Mouse (Mus musculus): ENCODE results near the gene Ccdc181. TPM values are rescaled to one million over a fixed set of nuclear protein-coding genes. Genes with fewer than 3 reads are reported as not detected.
A peak's percentile ranks its signal among the peaks of the same experiment; 100 is the strongest.

The Ccdc181 gene
- polyA plus RNA-seq, 1 experiment from 2014 or later = 18.1 TPM

GRCm38 (mm10) chr1:164301949-164302348, 26.6 kb downstream of the Ccdc181 start:
- Histone ChIP-seq H3K27me3 (ENCODE audit: control insufficient read depth, insufficient read depth, low read length) (no peaks in the 10 kb centered on the region), H3K27ac (ENCODE audit: low read depth, low read length) (no peak overlapping the region), H3K9me3 (ENCODE audit: control insufficient read depth, low read length) (no peaks in the 10 kb centered on the region), H3K4me2 (replicated peaks; ENCODE audit: low read depth, low read length) (no peak overlapping the region), H3K9ac (ENCODE audit: low read depth, low read length) (no peak overlapping the region), H3K4me1 (replicated peaks; ENCODE audit: control insufficient read depth, insufficient read depth, low read length) (no peaks in the 10 kb centered on the region), H3K36me3 (ENCODE audit: control insufficient read depth, insufficient read depth, low read length) (no peaks in the 10 kb centered on the region), H3K4me3 (ENCODE audit: low read depth, low read length) (no peak overlapping the region)
- ATAC-seq (ENCODE audit: low FRiP score) (no peak), DNase-seq (ENCODE audit: low spot score) (no peak)
- WGBS = 90% methylated on average over 4 of the region's 4 CpGs

GRCm38 (mm10) chr1:164303821-164304220, 28.4 kb downstream of the Ccdc181 start, which contains the start of gene Nme7:
Gene Nme7, plus strand, starts transcription at chr1:164304121.
- Histone ChIP-seq H3K4me2 (replicated peaks; ENCODE audit: low read depth, low read length) (no peak within 1 kb of the TSS), H3K27ac (ENCODE audit: low read depth, low read length) (no peak within 1 kb of the TSS), H3K27me3 (ENCODE audit: control insufficient read depth, insufficient read depth, low read length) (no peaks in the 10 kb centered on the region), H3K9me3 (ENCODE audit: control insufficient read depth, low read length) (no peaks in the 10 kb centered on the region), H3K4me1 (replicated peaks; ENCODE audit: control insufficient read depth, insufficient read depth, low read length) (no peaks in the 10 kb centered on the region), H3K36me3 (ENCODE audit: control insufficient read depth, insufficient read depth, low read length) (no peaks in the 10 kb centered on the region), H3K4me3 (ENCODE audit: low read depth, low read length) (no peak within 1 kb of the TSS), H3K9ac (ENCODE audit: low read depth, low read length) (no peak within 1 kb of the TSS)
- DNase-seq (ENCODE audit: low spot score) (no peak), ATAC-seq (ENCODE audit: low FRiP score) (no peak)
- 91% methylated on average over 5 of the region's 5 CpGs for WGBS

GRCm38 (mm10) chr1:164307124-164307751, 31.9 kb downstream of the Ccdc181 start, which contains the start of gene Blzf1:
Gene Blzf1, minus strand, starts transcription at chr1:164307489.
- Histone ChIP-seq H3K4me2 (replicated peaks; ENCODE audit: low read depth, low read length) (peak within 1 kb of the TSS; percentile 59), H3K27me3 (ENCODE audit: control insufficient read depth, insufficient read depth, low read length) (no peaks in the 10 kb centered on the region), H3K4me3 (ENCODE audit: low read depth, low read length) (peak within 1 kb of the TSS; percentile 48), H3K4me1 (replicated peaks; ENCODE audit: control insufficient read depth, insufficient read depth, low read length) (no peaks in the 10 kb centered on the region), H3K9ac (ENCODE audit: low read depth, low read length) (peak within 1 kb of the TSS; percentile 48), H3K9me3 (ENCODE audit: control insufficient read depth, low read length) (no peaks in the 10 kb centered on the region), H3K36me3 (ENCODE audit: control insufficient read depth, insufficient read depth, low read length) (no peaks in the 10 kb centered on the region), H3K27ac (ENCODE audit: low read depth, low read length) (no peak within 1 kb of the TSS)
- under 1% methylated on average over 35 of the region's 35 CpGs for WGBS
- DNase-seq (ENCODE audit: low spot score) = peak; percentile 100
- peak; percentile 99 for ATAC-seq (ENCODE audit: low FRiP score)

GRCm38 (mm10) chr1:164307922-164308321, 32.5 kb downstream of the Ccdc181 start:
- DNase-seq (ENCODE audit: low spot score) = no peak
- 14% methylated on average over 10 of the region's 10 CpGs for WGBS
- H3K27ac ChIP-seq (ENCODE audit: low read depth, low read length) = no peak overlapping the region

GRCm38 (mm10) chr1:164314085-164314484, 38.7 kb downstream of the Ccdc181 start:
- WGBS = 91% methylated on average over 5 of the region's 5 CpGs
- no peaks in the 10 kb centered on the region for H3K4me1 ChIP-seq (replicated peaks; ENCODE audit: control insufficient read depth, insufficient read depth, low read length)
- H3K9me3 ChIP-seq (ENCODE audit: control insufficient read depth, low read length) = no peaks in the 10 kb centered on the region
- no peak for DNase-seq (ENCODE audit: low spot score)
- ATAC-seq (ENCODE audit: low FRiP score) = no peak
- no peaks in the 10 kb centered on the region for H3K27me3 ChIP-seq (ENCODE audit: control insufficient read depth, insufficient read depth, low read length)
- no peak overlapping the region for H3K4me3 ChIP-seq (ENCODE audit: low read depth, low read length)
- H3K4me2 ChIP-seq (replicated peaks; ENCODE audit: low read depth, low read length) = no peak overlapping the region
- no peak overlapping the region for H3K27ac ChIP-seq (ENCODE audit: low read depth, low read length)
- no peak overlapping the region for H3K9ac ChIP-seq (ENCODE audit: low read depth, low read length)
- no peaks in the 10 kb centered on the region for H3K36me3 ChIP-seq (ENCODE audit: control insufficient read depth, insufficient read depth, low read length)

More at GRCm38 (mm10) chr1:164307922-164308321, 32.5 kb downstream of the Ccdc181 start:
- H3K4me1 ChIP-seq (replicated peaks; ENCODE audit: control insufficient read depth, insufficient read depth, low read length) = no peaks in the 10 kb centered on the region
- no peaks in the 10 kb centered on the region for H3K27me3 ChIP-seq (ENCODE audit: control insufficient read depth, insufficient read depth, low read length)
- H3K4me3 ChIP-seq (ENCODE audit: low read depth, low read length) = peak overlapping the region; percentile 48
- H3K4me2 ChIP-seq (replicated peaks; ENCODE audit: low read depth, low read length) = peak overlapping the region; percentile 39
- no peaks in the 10 kb centered on the region for H3K36me3 ChIP-seq (ENCODE audit: control insufficient read depth, insufficient read depth, low read length)
- peak overlapping the region; percentile 44 for H3K9ac ChIP-seq (ENCODE audit: low read depth, low read length)
- H3K9me3 ChIP-seq (ENCODE audit: control insufficient read depth, low read length) = no peaks in the 10 kb centered on the region
- peak; percentile 20; the same call in 1 of the 2 replicates for ATAC-seq (ENCODE audit: low FRiP score)

GRCm38 (mm10) chr1:164315266-164315665, 39.9 kb downstream of the Ccdc181 start:
- ATAC-seq (ENCODE audit: low FRiP score) = no peak
- Histone ChIP-seq H3K4me1 (replicated peaks; ENCODE audit: control insufficient read depth, insufficient read depth, low read length) (no peaks in the 10 kb centered on the region), H3K4me2 (replicated peaks; ENCODE audit: low read depth, low read length) (no peak overlapping the region), H3K9me3 (ENCODE audit: control insufficient read depth, low read length) (no peaks in the 10 kb centered on the region), H3K27me3 (ENCODE audit: control insufficient read depth, insufficient read depth, low read length) (no peaks in the 10 kb centered on the region), H3K4me3 (ENCODE audit: low read depth, low read length) (no peak overlapping the region), H3K36me3 (ENCODE audit: control insufficient read depth, insufficient read depth, low read length) (no peaks in the 10 kb centered on the region), H3K27ac (ENCODE audit: low read depth, low read length) (no peak overlapping the region), H3K9ac (ENCODE audit: low read depth, low read length) (no peak overlapping the region)
- peak; percentile 49 for DNase-seq (ENCODE audit: low spot score)
- 74% methylated on average over 8 of the region's 8 CpGs for WGBS

GRCm38 (mm10) chr1:164316697-164317096, 41.3 kb downstream of the Ccdc181 start:
- Histone ChIP-seq H3K27me3 (ENCODE audit: control insufficient read depth, insufficient read depth, low read length) (no peaks in the 10 kb centered on the region), H3K4me3 (ENCODE audit: low read depth, low read length) (no peak overlapping the region), H3K9me3 (ENCODE audit: control insufficient read depth, low read length) (no peaks in the 10 kb centered on the region)

GRCm38 (mm10) chr1:164317261-164317660, 41.9 kb downstream of the Ccdc181 start:
- H3K4me1 ChIP-seq (replicated peaks; ENCODE audit: control insufficient read depth, insufficient read depth, low read length) = no peaks in the 10 kb centered on the region
- no peaks in the 10 kb centered on the region for H3K9me3 ChIP-seq (ENCODE audit: control insufficient read depth, low read length)
- H3K27me3 ChIP-seq (ENCODE audit: control insufficient read depth, insufficient read depth, low read length) = no peaks in the 10 kb centered on the region
- H3K36me3 ChIP-seq (ENCODE audit: control insufficient read depth, insufficient read depth, low read length) = no peaks in the 10 kb centered on the region
- no peak overlapping the region for H3K4me2 ChIP-seq (replicated peaks; ENCODE audit: low read depth, low read length)
- H3K27ac ChIP-seq (ENCODE audit: low read depth, low read length) = no peak overlapping the region
- H3K4me3 ChIP-seq (ENCODE audit: low read depth, low read length) = no peak overlapping the region
- WGBS = 87% methylated on average over 9 of the region's 9 CpGs
- H3K9ac ChIP-seq (ENCODE audit: low read depth, low read length) = no peak overlapping the region
- DNase-seq (ENCODE audit: low spot score) = no peak
- no peak for ATAC-seq (ENCODE audit: low FRiP score)

More at GRCm38 (mm10) chr1:164316697-164317096, 41.3 kb downstream of the Ccdc181 start:
- no peaks in the 10 kb centered on the region for H3K4me1 ChIP-seq (replicated peaks; ENCODE audit: control insufficient read depth, insufficient read depth, low read length)
- no peak overlapping the region for H3K9ac ChIP-seq (ENCODE audit: low read depth, low read length)
- WGBS = 33% methylated on average over 3 of the region's 3 CpGs
- ATAC-seq (ENCODE audit: low FRiP score) (peak; percentile 46; the same call in 1 of the 2 replicates), DNase-seq (ENCODE audit: low spot score) (peak; percentile 87)
- H3K27ac ChIP-seq (ENCODE audit: low read depth, low read length) = no peak overlapping the region
- H3K36me3 ChIP-seq (ENCODE audit: control insufficient read depth, insufficient read depth, low read length) = no peaks in the 10 kb centered on the region
- H3K4me2 ChIP-seq (replicated peaks; ENCODE audit: low read depth, low read length) = no peak overlapping the region

GRCm38 (mm10) chr1:164318474-164318873, 43.1 kb downstream of the Ccdc181 start:
- 92% methylated on average over 5 of the region's 5 CpGs for WGBS
- ATAC-seq (ENCODE audit: low FRiP score) (no peak), DNase-seq (ENCODE audit: low spot score) (no peak)

More at GRCm38 (mm10) chr1:164318474-164318873, 43.1 kb downstream of the Ccdc181 start:
- Histone ChIP-seq H3K4me2 (replicated peaks; ENCODE audit: low read depth, low read length) (no peak overlapping the region), H3K27ac (ENCODE audit: low read depth, low read length) (no peak overlapping the region), H3K36me3 (ENCODE audit: control insufficient read depth, insufficient read depth, low read length) (no peaks in the 10 kb centered on the region), H3K4me1 (replicated peaks; ENCODE audit: control insufficient read depth, insufficient read depth, low read length) (no peaks in the 10 kb centered on the region), H3K4me3 (ENCODE audit: low read depth, low read length) (no peak overlapping the region), H3K27me3 (ENCODE audit: control insufficient read depth, insufficient read depth, low read length) (no peaks in the 10 kb centered on the region), H3K9me3 (ENCODE audit: control insufficient read depth, low read length) (no peaks in the 10 kb centered on the region), H3K9ac (ENCODE audit: low read depth, low read length) (no peak overlapping the region)
